Mouse (Mus musculus): ENCODE measurements around the gene Bcar3. TPM values are rescaled to one million over a fixed set of nuclear protein-coding genes. Genes with fewer than 3 reads are reported as not detected.

Bcar3 gene
- total RNA-seq, 2 experiments from 2014 or later, result 1.6 to 5.0 TPM

- ATAC-seq (replicated peaks; ENCODE audit: poor library complexity), result peak; percentile 49
Measured at GRCm38 (mm10) chr3:122333902-122334301, 40.0 kb downstream of the Bcar3 start.

GRCm38 (mm10) chr3:122334375-122334774 is 40.4 kb downstream of the Bcar3 start:
- ATAC-seq (replicated peaks; ENCODE audit: poor library complexity), result peak; percentile 73

- ATAC-seq (replicated peaks; ENCODE audit: poor library complexity), result no peak
Measured at GRCm38 (mm10) chr3:122336030-122336429, 42.1 kb downstream of the Bcar3 start.

GRCm38 (mm10) chr3:122337992-122338391 is 44.1 kb downstream of the Bcar3 start:
- no peak for ATAC-seq (replicated peaks; ENCODE audit: poor library complexity)

- no peak for ATAC-seq (replicated peaks; ENCODE audit: poor library complexity)
Measured at GRCm38 (mm10) chr3:122338897-122339296, 45.0 kb downstream of the Bcar3 start.

GRCm38 (mm10) chr3:122340135-122341068 is 46.5 kb downstream of the Bcar3 start:
- peak; percentile 94 for ATAC-seq (replicated peaks; ENCODE audit: poor library complexity)

GRCm38 (mm10) chr3:122343437-122343853 is 49.5 kb downstream of the Bcar3 start:
- no peak for ATAC-seq (replicated peaks; ENCODE audit: poor library complexity)

- ATAC-seq (replicated peaks; ENCODE audit: poor library complexity), result no peak
Measured at GRCm38 (mm10) chr3:122344350-122344749, 50.4 kb downstream of the Bcar3 start.

- peak; percentile 64 for ATAC-seq (replicated peaks; ENCODE audit: poor library complexity)
Measured at GRCm38 (mm10) chr3:122345977-122346472, 52.1 kb downstream of the Bcar3 start.

- 0 out of 2 replicates have a peak, but pooled peaks have one; percentile 8 for ATAC-seq (replicated peaks; ENCODE audit: poor library complexity)
Measured at GRCm38 (mm10) chr3:122346600-122346999, 52.7 kb downstream of the Bcar3 start.

- ATAC-seq (replicated peaks; ENCODE audit: poor library complexity), result peak; percentile 70
Measured at GRCm38 (mm10) chr3:122348677-122349076, 54.7 kb downstream of the Bcar3 start.

GRCm38 (mm10) chr3:122352801-122353200 is 58.9 kb downstream of the Bcar3 start:
- ATAC-seq (replicated peaks; ENCODE audit: poor library complexity), result no peak

- no peak for ATAC-seq (replicated peaks; ENCODE audit: poor library complexity)
Measured at GRCm38 (mm10) chr3:122359426-122359825, 65.5 kb downstream of the Bcar3 start.

- ATAC-seq (replicated peaks; ENCODE audit: poor library complexity), result no peak
Measured at GRCm38 (mm10) chr3:122359954-122360353, 66.0 kb downstream of the Bcar3 start.

- ATAC-seq (replicated peaks; ENCODE audit: poor library complexity), result no peak
Measured at GRCm38 (mm10) chr3:122360721-122361138, 66.8 kb downstream of the Bcar3 start.

GRCm38 (mm10) chr3:122362719-122363118 is 68.8 kb downstream of the Bcar3 start:
- ATAC-seq (replicated peaks; ENCODE audit: poor library complexity), result no peak

GRCm38 (mm10) chr3:122364565-122364964 is 70.6 kb downstream of the Bcar3 start:
- ATAC-seq (replicated peaks; ENCODE audit: poor library complexity), result no peak

- ATAC-seq (replicated peaks; ENCODE audit: poor library complexity), result peak; percentile 88
Measured at GRCm38 (mm10) chr3:122365326-122365725, 71.4 kb downstream of the Bcar3 start.

GRCm38 (mm10) chr3:122371646-122372341 is 77.9 kb downstream of the Bcar3 start:
- ATAC-seq (replicated peaks; ENCODE audit: poor library complexity), result peak; percentile 54

- ATAC-seq (replicated peaks; ENCODE audit: poor library complexity), result peak; percentile 59
Measured at GRCm38 (mm10) chr3:122372617-122373016, 78.7 kb downstream of the Bcar3 start.

- ATAC-seq (replicated peaks; ENCODE audit: poor library complexity), result no peak
Measured at GRCm38 (mm10) chr3:122376011-122376410, 82.1 kb downstream of the Bcar3 start.

Data from megakaryocyte progenitor cell, adult 5-6 weeks (primary cell).